Mouse (Mus musculus) forelimb bud, embryonic 11.5 days (tissue): ENCODE results near the gene Cort.
"Not testable (repeated sequence)": the region's sequence is repeated elsewhere in the genome, so short reads cannot be mapped to it uniquely, and the experiment has no call there.

Experiments used
- DNase-seq: peaks from one replicate; pipeline ENCODE4 v3.0.0-alpha.2; 2012; ENCODE audit warnings: low read depth, low spot score

Cort gene

DNA sequence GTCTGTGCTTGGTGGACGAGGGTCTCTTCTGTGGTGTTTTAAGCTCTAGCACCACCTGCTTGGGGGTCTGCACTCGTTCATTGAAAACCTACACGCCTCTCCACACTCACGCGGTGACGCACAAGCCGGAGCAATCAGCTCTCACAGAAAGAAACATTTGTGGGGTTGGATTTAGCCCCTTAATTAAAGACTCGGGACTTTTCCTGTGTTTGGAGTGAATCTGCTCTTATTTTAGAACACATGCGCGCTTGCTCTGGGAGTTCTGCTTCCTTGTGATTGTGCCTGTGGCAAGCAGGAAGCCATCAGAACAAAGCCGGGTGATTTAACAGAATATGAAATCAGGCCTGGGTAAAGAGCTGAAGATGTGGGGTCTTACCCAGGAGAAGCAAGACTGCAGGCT is at the start of gene Cort:
Gene Cort (minus strand): TSS at position 101 of the 400 bp plus-strand sequence.
- DNase-seq, result no peak

- DNase-seq, result no peak
Observed at GRCm38 (mm10) chr4:149173661-149174060, 47.1 kb upstream of the Cort start.

DNA sequence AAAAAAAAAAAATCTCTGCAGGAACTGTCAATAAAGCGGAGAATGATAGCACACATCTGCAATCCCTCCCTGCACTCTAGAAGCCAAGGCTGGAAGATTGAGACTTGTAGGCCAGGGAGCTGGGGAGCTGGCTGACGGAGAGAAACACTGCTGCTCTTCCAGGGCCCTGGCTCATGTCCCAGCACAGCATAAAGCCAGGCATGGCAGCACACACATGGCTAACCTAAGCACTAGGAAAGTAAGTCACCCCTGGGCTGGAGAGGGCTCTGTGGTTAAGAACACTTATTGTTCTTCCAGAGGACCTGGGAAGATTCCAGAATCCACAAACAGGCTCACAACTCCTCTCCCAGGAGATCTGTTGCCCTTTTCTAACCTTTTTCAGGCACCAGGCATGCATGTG is 46.1 kb upstream of the Cort start:
- DNase-seq, result no peak

DNA sequence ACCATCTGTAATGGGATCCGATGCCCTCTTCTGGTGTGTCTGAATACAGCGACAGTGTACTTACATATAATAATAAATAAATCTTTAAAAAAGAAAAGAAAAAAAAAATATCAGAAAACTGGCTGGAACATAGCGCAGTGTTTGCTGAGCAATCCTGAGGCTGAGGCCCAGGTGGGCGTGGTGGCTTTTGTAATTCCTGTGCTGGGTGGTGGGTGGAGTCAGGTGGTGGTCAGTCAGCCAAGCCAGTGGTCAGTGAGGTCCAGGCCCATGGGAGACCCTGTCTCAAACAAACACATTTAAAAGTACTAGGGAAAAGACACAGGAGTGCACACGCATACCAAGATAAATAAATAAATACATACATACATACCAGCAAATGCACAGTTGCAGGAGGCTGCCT is 45.5 kb upstream of the Cort start:
- DNase-seq, result no peak

GRCm38 (mm10) chr4:149171581-149171981 is 45.0 kb upstream of the Cort start:
- DNase-seq, result no peak

GRCm38 (mm10) chr4:149170394-149170931 is 43.9 kb upstream of the Cort start:
- no peak for DNase-seq

DNA sequence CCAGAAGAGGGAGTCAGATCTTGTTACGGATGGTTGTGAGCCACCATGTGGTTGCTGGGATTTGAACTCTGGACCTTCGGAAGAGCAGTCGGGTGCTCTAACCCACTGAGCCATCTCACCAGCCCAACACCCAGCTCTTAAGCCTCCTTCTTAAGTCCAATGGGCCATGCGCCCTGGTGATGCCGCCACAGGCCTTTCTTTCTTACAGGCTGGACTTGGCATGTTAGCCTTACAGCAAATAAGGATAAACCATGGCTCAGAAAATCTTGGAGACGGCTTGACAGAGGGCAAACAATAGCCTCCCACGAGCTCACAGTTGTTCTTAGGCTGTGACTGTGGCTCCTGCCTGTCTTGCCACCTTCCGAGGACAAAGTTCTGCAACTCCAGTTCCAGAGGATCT is 43.4 kb upstream of the Cort start:
- DNase-seq, result not testable (repeated sequence)

DNA sequence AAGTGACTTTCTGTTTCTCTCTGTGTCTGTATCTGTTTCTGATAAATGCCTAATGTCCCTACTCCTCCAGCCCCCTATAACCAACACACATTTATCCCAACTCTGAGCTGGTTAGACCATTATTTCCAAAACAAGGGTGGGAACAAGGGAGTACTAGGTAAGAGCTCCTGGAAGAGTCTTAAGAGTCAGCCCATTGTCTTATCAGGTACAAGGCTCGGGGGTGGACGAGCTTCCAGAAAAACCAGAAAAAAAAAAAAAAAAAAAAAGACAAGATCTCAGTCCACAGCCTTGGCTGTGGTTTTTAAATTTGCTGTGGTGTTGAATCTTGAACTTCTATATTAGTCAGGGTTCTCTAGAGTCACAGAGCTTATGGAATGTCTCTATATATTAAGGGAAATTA is 41.5 kb upstream of the Cort start:
- no peak for DNase-seq

DNA sequence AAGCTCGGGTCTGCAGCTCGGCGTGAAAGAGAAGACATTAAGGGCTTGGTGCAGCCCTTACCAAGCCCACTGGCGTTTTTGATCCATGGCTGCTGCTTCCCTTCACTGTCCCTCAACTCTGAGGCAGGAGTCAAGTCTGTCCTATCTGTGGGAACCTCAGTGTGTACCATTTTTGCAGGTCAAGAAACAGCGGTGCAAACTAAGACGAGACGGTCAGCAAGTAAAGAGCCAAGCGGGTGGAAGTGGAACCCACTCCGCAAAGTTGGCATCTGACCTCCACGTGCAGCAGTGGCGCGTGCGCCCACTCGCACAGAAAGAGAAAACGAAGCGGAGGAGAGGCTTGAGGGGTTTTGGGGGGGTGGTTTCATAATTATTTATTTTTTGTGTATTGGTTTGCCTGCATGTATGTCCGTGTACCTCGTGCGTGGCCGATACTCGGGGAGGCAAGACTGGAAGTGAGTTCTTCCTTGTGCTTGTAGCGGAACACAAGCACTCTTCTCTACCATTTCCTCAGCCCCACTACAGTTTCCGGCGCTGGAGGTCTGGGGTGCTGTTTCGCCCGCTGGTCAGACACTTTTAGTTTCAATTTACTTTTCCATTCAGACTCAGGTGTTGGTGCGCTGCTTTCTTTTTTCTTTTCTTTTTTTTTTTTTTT is 40.5 kb upstream of the Cort start:
- DNase-seq, result no peak

- DNase-seq, result peak; percentile 95
Observed at GRCm38 (mm10) chr4:149166215-149166946, 39.8 kb upstream of the Cort start, which contains the start of gene Pgd. Pgd (minus strand) TSS chr4:149166771.

- no peak for DNase-seq
Observed at GRCm38 (mm10) chr4:149164150-149164549, 37.6 kb upstream of the Cort start.

- DNase-seq, result no peak
Observed at GRCm38 (mm10) chr4:149163196-149163595, 36.6 kb upstream of the Cort start.

DNA sequence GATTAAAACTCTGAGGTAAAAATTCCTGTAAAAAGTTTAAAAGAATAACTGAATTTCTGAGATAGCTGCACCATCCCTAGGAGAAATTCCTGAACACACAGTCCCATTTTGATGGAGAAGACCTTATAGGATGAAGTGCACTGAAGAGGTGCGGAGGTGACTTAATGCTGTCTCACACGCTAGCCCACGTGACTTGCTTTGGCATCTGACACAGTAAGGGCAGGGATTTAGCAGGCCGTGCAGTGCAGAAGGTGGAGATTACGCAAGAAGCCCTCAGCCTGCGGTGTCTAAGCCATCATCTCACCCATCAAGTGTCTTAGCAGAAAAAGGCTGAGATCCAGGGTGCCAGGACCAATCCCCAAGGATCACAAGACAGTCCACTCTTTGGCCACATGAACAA is 34.6 kb upstream of the Cort start:
- DNase-seq, result no peak

- DNase-seq, result no peak
Observed at GRCm38 (mm10) chr4:149159891-149160290, 33.3 kb upstream of the Cort start.

- DNase-seq, result no peak
Observed at GRCm38 (mm10) chr4:149159203-149159602, 32.6 kb upstream of the Cort start.

DNA sequence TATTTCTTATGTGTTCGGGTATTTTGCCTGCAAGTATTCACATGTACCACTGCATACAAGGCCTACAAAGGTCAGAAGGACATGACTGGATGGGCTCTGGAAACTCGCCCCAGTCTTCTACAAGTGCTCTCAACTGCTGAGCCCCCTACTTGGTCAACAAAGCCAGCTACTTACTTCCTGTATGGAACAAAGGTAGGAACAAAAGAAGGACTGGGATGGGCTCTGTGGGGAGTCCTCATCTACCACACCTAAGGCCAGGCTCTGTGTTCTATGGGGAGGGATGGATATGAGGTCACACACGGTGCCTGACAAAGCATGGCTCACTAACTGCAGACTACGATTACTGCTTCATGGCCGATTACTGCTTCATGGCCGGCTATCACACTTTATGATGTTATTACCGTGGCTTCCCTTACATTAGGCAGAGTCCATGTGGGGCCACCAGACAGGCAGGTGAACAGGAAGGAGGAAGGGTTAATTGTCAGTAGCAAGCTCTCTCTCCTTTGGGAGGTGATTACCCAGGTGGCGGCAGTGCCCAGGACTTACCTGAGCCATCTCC is 30.9 kb upstream of the Cort start:
- no peak for DNase-seq

GRCm38 (mm10) chr4:149155711-149156110 is 29.1 kb upstream of the Cort start:
- DNase-seq, result no peak

DNA sequence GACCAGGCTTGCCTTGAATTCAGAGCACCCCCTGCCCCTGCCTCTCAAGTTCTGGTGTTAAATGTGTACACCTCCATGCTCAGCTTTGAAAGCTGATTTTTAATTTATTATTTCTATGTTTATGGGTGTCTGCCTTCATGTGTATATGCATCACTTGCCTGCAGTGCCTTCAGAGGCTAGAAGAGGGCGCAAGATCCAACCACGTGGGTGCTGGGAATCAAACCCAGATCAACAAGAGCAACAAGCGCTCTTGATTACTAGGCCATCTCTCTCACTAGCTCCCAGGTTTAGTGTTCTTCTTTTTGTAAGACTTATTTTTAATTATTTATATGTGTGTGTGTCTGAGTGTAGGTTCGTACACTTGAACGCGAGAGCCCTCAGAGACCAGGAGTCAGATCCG is 28.3 kb upstream of the Cort start:
- no peak for DNase-seq

DNA sequence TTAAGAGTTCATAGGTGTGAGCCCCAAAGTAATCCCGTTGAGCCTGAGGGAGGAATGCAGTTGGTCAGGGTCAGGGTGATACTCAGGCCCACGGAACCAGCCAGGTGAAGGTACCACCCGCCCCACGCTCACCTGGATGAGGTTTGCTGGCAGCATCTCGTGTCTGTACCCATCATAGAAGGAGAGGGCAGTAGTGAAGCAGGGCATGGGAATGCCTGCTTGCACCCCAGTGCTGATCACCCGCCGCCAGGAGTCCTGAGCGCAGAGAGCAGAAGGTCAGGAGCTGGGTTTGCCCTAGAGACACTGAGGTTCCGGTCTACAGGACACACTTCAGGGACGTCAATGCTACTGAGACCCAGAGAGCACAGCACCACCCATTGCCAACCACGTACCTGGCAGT is 24.2 kb upstream of the Cort start:
- DNase-seq, result no peak

- no peak for DNase-seq
Observed at GRCm38 (mm10) chr4:149150256-149150655, 23.7 kb upstream of the Cort start.

DNA sequence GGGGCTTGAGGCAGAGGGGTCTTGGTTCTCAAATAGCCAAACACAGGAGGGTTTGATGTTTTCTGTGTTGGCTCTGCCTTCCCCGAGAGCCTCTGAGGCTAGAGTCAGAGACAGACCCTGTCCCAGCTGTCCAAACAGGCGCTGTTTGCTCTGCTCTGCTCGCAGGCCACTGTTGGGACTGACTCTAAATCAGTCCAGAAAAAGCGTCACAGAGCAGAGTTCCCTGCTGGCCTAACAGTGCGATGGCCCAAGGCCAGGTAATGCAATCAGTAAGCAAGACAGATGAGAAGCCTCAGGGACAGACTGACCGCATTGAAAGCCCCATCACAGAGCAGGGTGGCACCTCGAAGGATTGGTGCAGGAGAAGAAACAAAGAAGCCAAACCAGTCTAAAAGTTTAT is 23.0 kb upstream of the Cort start:
- DNase-seq, result no peak

- no peak for DNase-seq
Observed at GRCm38 (mm10) chr4:149149196-149149595, 22.6 kb upstream of the Cort start.

- no peak for DNase-seq
Observed at GRCm38 (mm10) chr4:149148084-149148483, 21.5 kb upstream of the Cort start.
